10 mouse cellular contexts compared by ENCODE assay signal in genomic region chr1:136130107-136130506, GRCm38 (mm10). TPM values are rescaled to one million over a fixed set of nuclear protein-coding genes. Genes with fewer than 3 reads are reported as not detected.
DNase-seq lines count a peak whose midpoint lies in the region; ATAC-seq and TF ChIP-seq lines count a peak whose summit lies in the region.
"Had no signal": no experiment of that assay in that cellular context is flagged by ENCODE, and none has a peak within 500 bp of the region (broad histone marks: within the 10 kb centered on the region; RNA-seq: fewer than 3 reads in every experiment).

No protein-coding gene starts in this region.

- H3K4me3 ChIP-seq in lung, embryonic 14.5 days (ENCODE audit: low read depth, low read length) = no peak overlapping the region
- H3K4me3 ChIP-seq in cortical plate, adult 2 months (ENCODE audit: insufficient read depth, low read length) = peak overlapping the region; percentile 58; the same call in 1 of the 2 replicates
- H3K4me3 ChIP-seq in hindbrain, embryonic 15.5 days = peak overlapping the region; percentile 67
- peak overlapping the region; percentile 72 for H3K4me3 ChIP-seq in midbrain, embryonic 15.5 days

- no peak overlapping the region for H3K9ac ChIP-seq in lung, embryonic 14.5 days
- H3K9ac ChIP-seq in hindbrain, embryonic 15.5 days = peak overlapping the region; percentile 89
- H3K9ac ChIP-seq in midbrain, embryonic 15.5 days = no peak overlapping the region
- H3K9ac ChIP-seq: limb, embryonic 15.5 days had no signal

- TF ChIP-seq CTCF in lung, embryonic 14.5 days (IDR thresholded peaks at IDR 0.05; ENCODE audit: low read depth) = no peak
- no peak for TF ChIP-seq CTCF in cortical plate, adult 2 months (IDR thresholded peaks at IDR 0.05; ENCODE audit: extremely low read depth, insufficient read depth, low read length)

- 31% methylated on average over 3 of the region's 3 CpGs for WGBS in lung, embryonic 14.5 days
- WGBS in hindbrain, embryonic 15.5 days = 40% methylated on average over 3 of the region's 3 CpGs
- 58% methylated on average over 3 of the region's 3 CpGs for WGBS in midbrain, embryonic 15.5 days

- H3K4me1 ChIP-seq in lung, embryonic 14.5 days (ENCODE audit: insufficient read depth) = peaks cover 66% of the 10 kb centered on the region
- H3K4me1 ChIP-seq in cortical plate, adult 2 months (ENCODE audit: control insufficient read depth, insufficient read depth, low read length) = peaks cover 11% of the 10 kb centered on the region
- peaks cover 47% of the 10 kb centered on the region for H3K4me1 ChIP-seq in hindbrain, embryonic 15.5 days (replicated peaks)
- peaks cover 31% of the 10 kb centered on the region for H3K4me1 ChIP-seq in midbrain, embryonic 15.5 days

- no peak overlapping the region for H3K27ac ChIP-seq in lung, embryonic 14.5 days (ENCODE audit: low read depth)
- 0 out of 2 replicates have a peak overlapping the region, but pooled peaks have one; percentile 29 for H3K27ac ChIP-seq in cortical plate, adult 2 months (ENCODE audit: insufficient read depth, low read length)
- H3K27ac ChIP-seq in hindbrain, embryonic 15.5 days (replicated peaks) = peak overlapping the region; percentile 93
- peak overlapping the region; percentile 92; the same call in 1 of the 2 replicates for H3K27ac ChIP-seq in midbrain, embryonic 15.5 days
- H3K27ac ChIP-seq: limb, embryonic 15.5 days had no signal

- no peaks in the 10 kb centered on the region for H3K27me3 ChIP-seq in lung, embryonic 14.5 days (ENCODE audit: insufficient read depth, low read length)
- H3K27me3 ChIP-seq in hindbrain, embryonic 15.5 days = no peaks in the 10 kb centered on the region
- H3K27me3 ChIP-seq in midbrain, embryonic 15.5 days (replicated peaks) = no peaks in the 10 kb centered on the region
- H3K27me3 ChIP-seq: limb, embryonic 15.5 days had no signal

- no peaks in the 10 kb centered on the region for H3K9me3 ChIP-seq in lung, embryonic 14.5 days (ENCODE audit: low read depth, low read length)
- H3K9me3 ChIP-seq in hindbrain, embryonic 15.5 days = no peaks in the 10 kb centered on the region
- no peaks in the 10 kb centered on the region for H3K9me3 ChIP-seq in midbrain, embryonic 15.5 days
- H3K9me3 ChIP-seq: limb, embryonic 15.5 days had no signal

- no peak for TF ChIP-seq POLR2A in cortical plate, adult 2 months (IDR thresholded peaks at IDR 0.05; ENCODE audit: extremely low read depth, insufficient read depth, low read length)

- H3K4me2 ChIP-seq in lung, embryonic 14.5 days = peak overlapping the region; percentile 96
- H3K4me2 ChIP-seq in hindbrain, embryonic 15.5 days = peak overlapping the region; percentile 70
- peak overlapping the region; percentile 84 for H3K4me2 ChIP-seq in midbrain, embryonic 15.5 days

- no peaks in the 10 kb centered on the region for H3K36me3 ChIP-seq in lung, embryonic 14.5 days (ENCODE audit: insufficient read depth)
- no peaks in the 10 kb centered on the region for H3K36me3 ChIP-seq in hindbrain, embryonic 15.5 days
- H3K36me3 ChIP-seq in midbrain, embryonic 15.5 days (replicated peaks) = no peaks in the 10 kb centered on the region
- H3K36me3 ChIP-seq: limb, embryonic 15.5 days had no signal

- peak; percentile 61 for DNase-seq in lung, embryonic 14.5 days
- DNase-seq in lung, postnatal 36 days = no peak
- no peak for DNase-seq in urinary bladder, adult 18-20 months (ENCODE audit: low spot score in 2 of 2)
- DNase-seq in thymus, postnatal 14 days = no peak
- no peak for DNase-seq in gastrocnemius, postnatal 4 days (ENCODE audit: low spot score in 2 of 2)
- DNase-seq: heart, postnatal 4 days had no signal

- ATAC-seq in lung, embryonic 14.5 days (ENCODE audit: insufficient read depth) = no peak
- no peak for ATAC-seq in hindbrain, embryonic 15.5 days (ENCODE audit: low FRiP score, low read depth)
- no peak for ATAC-seq in midbrain, embryonic 15.5 days (replicated peaks)

RNA-seq across cellular contexts. Expression of gene Kif21b, which starts 1.1 kb away (rescaled TPM):
- 3.8 and 4.1 TPM in 2 replicates for polyA plus RNA-seq in lung, embryonic 14.5 days (2014; fragmentation: Nextera tagmentation; extraction: Ambion mirVana)
- polyA plus RNA-seq in cortical plate, adult 2 months (2012; rRNA removed) = 42.5 and 44.4 TPM in 2 replicates
- polyA plus RNA-seq in hindbrain, embryonic 15.5 days (2015; fragmentation: Nextera tagmentation; extraction: Ambion mirVana) = 48.9 and 50.0 TPM in 2 replicates
- 58.9 and 62.0 TPM in 2 replicates for polyA plus RNA-seq in midbrain, embryonic 15.5 days (2015; fragmentation: Nextera tagmentation; extraction: Ambion mirVana)
- 1 to 10 TPM; 1.9 TPM for total RNA-seq in gastrocnemius, postnatal 4 days (2021)
